Mouse (Mus musculus) liver, adult 2 months (tissue): ENCODE measurements around the gene Slc35d1.

Experiments used
- CTCF ChIP-seq: fragments of 200-500 bp; IDR thresholded peaks from 2 replicates; pipeline ENCODE4 v1.5.1; 2011; ENCODE audit warnings: low read depth, low read length, control low read depth
- POLR2A ChIP-seq: fragments of 200-500 bp; IDR thresholded peaks from 2 replicates; pipeline ENCODE4 v1.6.1; 2011; ENCODE audit warnings: low read length, control low read depth; ENCODE audit not compliant: insufficient read depth; ENCODE audit errors: extremely low read depth

DNA sequence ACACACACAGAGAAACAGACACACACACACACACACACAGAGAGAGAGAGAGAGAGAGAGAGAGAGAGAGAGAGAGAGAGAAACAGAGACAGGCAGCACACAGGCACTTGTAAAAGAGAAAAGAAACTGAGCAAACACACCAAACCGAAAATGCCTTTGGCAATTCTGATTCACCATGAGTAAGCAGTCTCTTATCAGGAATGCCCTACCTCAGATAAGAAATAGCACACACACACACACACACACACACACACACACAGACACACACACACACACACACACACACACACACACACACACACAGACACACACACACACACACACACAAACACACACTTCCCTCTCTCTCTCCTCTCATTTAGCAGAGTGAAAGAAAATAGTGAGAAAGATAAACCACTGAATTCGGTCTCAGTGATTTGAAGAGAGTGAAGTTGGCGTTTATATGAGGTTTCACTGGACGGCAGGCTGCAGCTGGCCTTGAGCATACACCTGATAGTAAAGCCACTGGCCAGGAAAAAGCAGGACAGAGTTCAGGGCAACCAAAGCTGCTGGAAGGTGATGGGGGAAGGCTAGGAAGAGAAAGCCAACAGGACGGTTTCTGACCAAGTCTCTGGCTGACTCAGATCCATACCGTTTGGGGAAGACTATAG lies 34.6 kb upstream of the Slc35d1 start:
- TF ChIP-seq POLR2A, result no peak
- no peak for TF ChIP-seq CTCF
